Mouse (Mus musculus): ENCODE results near the gene Srebf2. TPM values are rescaled to one million over a fixed set of nuclear protein-coding genes. Genes with fewer than 3 reads are reported as not detected.

The Srebf2 gene
- polyA plus RNA-seq, 1 experiment from 2014 or later, result 92.0 TPM

DNA sequence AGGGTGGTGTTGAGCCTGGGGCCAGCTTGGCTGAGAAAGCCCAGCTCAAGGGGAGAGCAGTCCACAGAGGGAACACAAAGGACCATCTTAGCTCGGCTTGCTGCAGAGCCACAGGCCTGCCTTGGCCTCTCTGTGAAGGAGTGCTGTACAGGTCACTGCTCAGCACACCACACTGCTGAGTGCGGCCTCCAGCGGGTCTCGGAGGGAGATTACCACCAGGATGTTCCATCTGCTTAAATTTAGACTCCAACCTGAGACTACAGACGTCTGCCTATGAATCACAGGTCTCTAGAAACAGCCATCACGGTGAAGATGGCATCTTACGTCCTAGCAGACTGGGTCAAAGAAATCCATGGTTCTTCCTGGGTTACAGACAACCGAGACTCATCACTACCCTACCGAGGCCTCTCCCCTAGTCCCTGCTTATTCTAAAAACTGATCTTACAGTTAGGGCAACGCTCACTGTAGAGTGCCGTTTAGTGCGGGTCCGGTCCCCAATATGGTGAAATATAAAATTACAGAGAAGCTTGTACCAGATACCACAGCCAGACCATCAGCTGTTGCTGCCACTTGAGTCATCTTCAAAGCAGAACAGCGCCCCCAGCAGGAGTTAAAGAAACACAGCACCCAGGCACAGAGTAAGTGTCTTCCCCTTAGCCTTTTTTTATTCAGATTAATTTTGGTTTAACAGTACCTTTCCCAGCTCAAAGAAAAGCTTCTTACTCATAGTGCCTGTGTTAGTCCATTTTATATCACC is 74.3 kb downstream of the Srebf2 start:
- Histone ChIP-seq H3K4me2 (ENCODE audit: low read depth, low read length) (no peak overlapping the region), H3K4me3 (ENCODE audit: low read length) (no peak overlapping the region), H3K9ac (ENCODE audit: low read length) (no peak overlapping the region), H3K27me3 (ENCODE audit: control insufficient read depth, insufficient read depth, low read length) (peaks cover 56% of the 10 kb centered on the region), H3K27ac (ENCODE audit: low read length) (no peak overlapping the region), H3K9me3 (replicated peaks; ENCODE audit: control insufficient read depth, low read length) (no peaks in the 10 kb centered on the region), H3K4me1 (ENCODE audit: control insufficient read depth, insufficient read depth, low read length) (peaks cover 13% of the 10 kb centered on the region), H3K36me3 (ENCODE audit: control insufficient read depth, insufficient read depth) (no peaks in the 10 kb centered on the region)
- WGBS, result 71% methylated on average over 14 of the region's 14 CpGs
- no peak for ATAC-seq (replicated peaks; ENCODE audit: extremely low read depth, insufficient read depth, low FRiP score)

DNA sequence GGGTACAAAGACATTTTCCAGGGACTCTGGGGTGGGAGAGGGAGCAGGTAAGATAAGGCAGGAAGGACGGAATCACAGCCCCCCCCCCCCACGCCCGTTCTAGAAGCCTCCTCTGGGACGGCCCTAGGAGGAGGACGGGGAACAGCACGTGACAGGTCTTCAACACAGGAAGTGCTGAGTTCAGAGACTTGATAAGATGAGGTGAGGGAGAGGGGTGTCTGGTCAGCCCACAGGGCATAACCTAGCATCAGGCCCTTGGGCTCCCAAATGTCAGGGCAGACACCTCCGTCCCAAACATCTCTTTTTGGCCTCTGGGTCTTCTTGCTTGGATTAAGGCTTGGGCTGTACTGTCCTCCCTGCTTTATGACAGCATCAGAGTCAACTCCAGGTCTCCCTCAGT is 76.3 kb downstream of the Srebf2 start:
- Histone ChIP-seq H3K4me2 (ENCODE audit: low read depth, low read length) (no peak overlapping the region), H3K9me3 (replicated peaks; ENCODE audit: control insufficient read depth, low read length) (no peaks in the 10 kb centered on the region), H3K36me3 (ENCODE audit: control insufficient read depth, insufficient read depth) (no peaks in the 10 kb centered on the region), H3K27ac (ENCODE audit: low read length) (no peak overlapping the region), H3K4me3 (ENCODE audit: low read length) (no peak overlapping the region), H3K4me1 (ENCODE audit: control insufficient read depth, insufficient read depth, low read length) (peaks cover 9% of the 10 kb centered on the region), H3K9ac (ENCODE audit: low read length) (no peak overlapping the region), H3K27me3 (ENCODE audit: control insufficient read depth, insufficient read depth, low read length) (peaks cover 44% of the 10 kb centered on the region)
- no peak for ATAC-seq (replicated peaks; ENCODE audit: extremely low read depth, insufficient read depth, low FRiP score)
- 19% methylated on average over 7 of the region's 7 CpGs for WGBS

DNA sequence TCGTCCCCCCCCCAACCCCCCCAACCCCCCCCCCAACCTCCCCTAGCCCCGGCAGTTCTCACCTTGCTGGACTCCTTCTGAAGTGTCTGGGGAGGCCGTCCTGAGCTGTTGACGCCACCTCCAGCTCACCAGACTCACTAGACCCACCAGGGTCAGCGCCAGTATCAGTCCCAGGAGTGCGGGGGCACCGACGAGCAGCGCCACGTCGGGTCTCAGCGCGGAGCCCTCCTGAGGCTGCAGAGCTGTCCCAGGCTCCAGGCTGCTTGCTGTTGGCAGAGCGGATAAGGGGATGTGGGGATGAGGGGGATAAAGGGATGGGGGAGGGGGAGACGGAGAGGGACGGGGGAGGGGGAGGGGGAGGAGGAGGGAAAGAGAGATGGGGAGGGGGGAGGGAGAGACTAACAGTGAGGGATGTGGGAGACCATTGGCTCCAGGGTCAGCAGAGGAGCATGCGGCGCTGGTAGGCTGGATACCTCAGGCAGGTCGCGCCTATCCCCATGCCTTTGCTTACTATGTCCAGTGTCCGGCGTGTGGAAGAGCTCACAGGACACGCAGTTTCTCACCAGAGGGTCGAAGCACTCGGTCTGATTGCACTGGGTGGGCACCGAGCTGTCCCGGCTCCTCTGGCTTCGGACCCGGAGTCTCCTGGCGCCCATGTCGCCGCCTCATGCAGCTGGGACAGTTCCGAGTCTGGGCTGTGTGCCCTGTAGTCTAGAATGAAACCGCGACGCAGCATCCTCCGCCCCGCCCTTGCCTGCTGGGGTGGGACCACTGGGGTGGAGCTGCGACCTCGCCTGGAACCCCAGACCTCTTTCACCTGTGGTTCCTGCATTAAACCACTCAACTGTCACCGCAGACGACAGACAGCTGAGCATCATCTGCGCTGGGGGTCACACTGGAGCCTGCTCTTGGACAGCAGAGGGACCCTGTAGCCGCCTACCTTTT is 76.9 kb downstream of the Srebf2 start, which contains the start of gene Tnfrsf13c:
Gene Tnfrsf13c (minus strand): TSS at position 713 of the 945 bp plus-strand sequence.
- H3K27ac ChIP-seq (ENCODE audit: low read length), result no peak within 1 kb of the TSS
- H3K27me3 ChIP-seq (ENCODE audit: control insufficient read depth, insufficient read depth, low read length), result peaks cover 44% of the 10 kb centered on the region
- peak within 1 kb of the TSS; percentile 43; the same call in 1 of the 2 replicates for H3K9ac ChIP-seq (ENCODE audit: low read length)
- H3K4me2 ChIP-seq (ENCODE audit: low read depth, low read length), result peak within 1 kb of the TSS; percentile 72
- no peaks in the 10 kb centered on the region for H3K9me3 ChIP-seq (replicated peaks; ENCODE audit: control insufficient read depth, low read length)
- peaks cover 9% of the 10 kb centered on the region for H3K4me1 ChIP-seq (ENCODE audit: control insufficient read depth, insufficient read depth, low read length)
- peak within 1 kb of the TSS; percentile 48 for H3K4me3 ChIP-seq (ENCODE audit: low read length)
- H3K36me3 ChIP-seq (ENCODE audit: control insufficient read depth, insufficient read depth), result no peaks in the 10 kb centered on the region
- no peak; the same call in 1 of the 2 replicates for ATAC-seq (replicated peaks; ENCODE audit: extremely low read depth, insufficient read depth, low FRiP score)
- WGBS, result 1% methylated on average over 42 of the region's 44 CpGs

DNA sequence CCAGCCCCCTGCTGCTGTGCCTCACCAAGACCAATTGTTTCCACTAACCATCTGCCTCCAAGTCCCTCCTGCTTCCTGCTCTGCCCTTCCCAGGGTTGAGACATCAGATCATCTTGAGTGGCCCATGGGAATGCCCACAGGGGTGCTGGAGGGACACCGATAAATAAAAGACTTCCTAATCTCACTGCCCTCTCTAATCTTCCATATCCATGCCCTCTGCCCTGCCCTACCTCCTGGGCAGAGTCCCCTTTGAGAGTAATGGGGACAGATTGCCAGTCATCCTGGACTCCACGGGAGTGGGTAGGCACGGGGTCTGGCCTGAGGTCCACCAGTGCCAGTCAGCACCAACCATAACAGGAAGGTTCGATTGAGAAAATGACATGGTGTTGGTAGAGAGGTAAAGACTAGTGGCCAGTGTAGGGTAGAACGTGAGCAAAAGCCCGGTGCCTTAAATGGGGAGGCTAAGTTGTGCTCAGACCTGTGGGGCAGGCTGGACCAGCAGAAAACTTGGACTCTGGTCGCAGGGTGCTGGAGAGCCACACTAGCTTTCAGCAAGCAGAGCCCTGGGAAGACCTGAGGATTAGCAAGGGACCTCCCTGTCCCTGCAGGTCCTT is 77.7 kb downstream of the Srebf2 start:
- Histone ChIP-seq H3K4me2 (ENCODE audit: low read depth, low read length) (peak overlapping the region; percentile 72), H3K4me3 (ENCODE audit: low read length) (peak overlapping the region; percentile 48), H3K36me3 (ENCODE audit: control insufficient read depth, insufficient read depth) (no peaks in the 10 kb centered on the region), H3K27me3 (ENCODE audit: control insufficient read depth, insufficient read depth, low read length) (peaks cover 44% of the 10 kb centered on the region), H3K9ac (ENCODE audit: low read length) (no peak overlapping the region), H3K4me1 (ENCODE audit: control insufficient read depth, insufficient read depth, low read length) (peaks cover 9% of the 10 kb centered on the region), H3K9me3 (replicated peaks; ENCODE audit: control insufficient read depth, low read length) (no peaks in the 10 kb centered on the region), H3K27ac (ENCODE audit: low read length) (no peak overlapping the region)
- no peak for ATAC-seq (replicated peaks; ENCODE audit: extremely low read depth, insufficient read depth, low FRiP score)
- 39% methylated on average over 7 of the region's 7 CpGs for WGBS

DNA sequence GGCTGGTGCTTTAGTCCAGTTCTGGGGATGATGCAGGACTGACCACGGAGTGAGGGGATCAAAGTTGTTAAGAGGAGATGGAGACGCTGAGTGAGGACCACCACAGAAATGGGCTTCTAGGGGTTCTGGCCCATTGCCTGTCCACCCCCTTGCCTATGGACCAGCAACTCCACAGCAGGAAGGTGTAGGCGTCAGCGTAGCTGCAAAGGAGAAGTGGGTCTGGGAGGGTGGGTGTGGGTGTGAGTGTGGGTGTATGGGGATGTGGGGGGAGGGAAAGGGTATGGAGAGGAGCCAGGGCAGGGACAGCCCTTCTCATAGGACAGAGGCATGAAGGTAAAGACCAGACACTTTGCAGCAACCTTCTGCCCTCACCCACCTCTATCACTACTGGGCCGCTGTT is 78.8 kb downstream of the Srebf2 start:
- H3K27me3 ChIP-seq (ENCODE audit: control insufficient read depth, insufficient read depth, low read length), result peaks cover 44% of the 10 kb centered on the region

DNA sequence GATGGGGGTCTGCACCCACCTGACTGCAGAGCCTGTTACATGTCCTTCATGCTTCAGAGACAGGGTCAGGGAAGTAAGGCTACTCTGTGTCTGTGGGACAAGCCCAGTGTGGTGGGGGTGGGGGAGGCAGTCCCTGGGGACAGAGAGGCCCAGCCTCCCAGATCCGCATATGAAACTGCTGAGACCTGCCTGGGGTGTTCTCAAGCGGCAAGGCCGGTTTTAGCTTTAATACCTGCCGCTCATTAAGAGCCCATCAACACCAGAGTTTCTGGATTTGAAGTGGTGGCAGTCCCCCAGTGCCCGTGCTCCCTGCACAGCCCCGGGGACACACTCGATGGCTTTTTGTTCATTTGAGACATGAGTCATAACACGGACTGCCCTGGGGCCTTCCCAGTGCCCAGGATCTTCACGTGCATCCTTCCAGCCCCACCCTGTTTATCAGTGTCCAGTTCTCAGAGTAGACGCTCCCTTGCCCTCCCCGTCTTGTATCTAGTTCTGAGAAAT is 82.6 kb downstream of the Srebf2 start:
- H3K27me3 ChIP-seq (ENCODE audit: control insufficient read depth, insufficient read depth, low read length), result peaks cover 13% of the 10 kb centered on the region
- WGBS, result 34% methylated on average over 11 of the region's 11 CpGs
- no peak overlapping the region for H3K4me3 ChIP-seq (ENCODE audit: low read length)
- H3K4me2 ChIP-seq (ENCODE audit: low read depth, low read length), result no peak overlapping the region
- H3K27ac ChIP-seq (ENCODE audit: low read length), result no peak overlapping the region
- H3K4me1 ChIP-seq (ENCODE audit: control insufficient read depth, insufficient read depth, low read length), result no peaks in the 10 kb centered on the region; the same call in 1 of the 2 replicates
- H3K9me3 ChIP-seq (replicated peaks; ENCODE audit: control insufficient read depth, low read length), result no peaks in the 10 kb centered on the region
- no peak for ATAC-seq (replicated peaks; ENCODE audit: extremely low read depth, insufficient read depth, low FRiP score)
- peaks cover 4% of the 10 kb centered on the region; the same call in 1 of the 2 replicates for H3K36me3 ChIP-seq (ENCODE audit: control insufficient read depth, insufficient read depth)
- H3K9ac ChIP-seq (ENCODE audit: low read length), result no peak overlapping the region

More for the DNA sequence above, 78.8 kb downstream of the Srebf2 start:
- 74% methylated on average over 5 of the region's 5 CpGs for WGBS
- no peaks in the 10 kb centered on the region for H3K36me3 ChIP-seq (ENCODE audit: control insufficient read depth, insufficient read depth)
- no peak overlapping the region for H3K4me2 ChIP-seq (ENCODE audit: low read depth, low read length)
- no peak overlapping the region for H3K27ac ChIP-seq (ENCODE audit: low read length)
- no peak for ATAC-seq (replicated peaks; ENCODE audit: extremely low read depth, insufficient read depth, low FRiP score)
- no peak overlapping the region for H3K4me3 ChIP-seq (ENCODE audit: low read length)
- H3K4me1 ChIP-seq (ENCODE audit: control insufficient read depth, insufficient read depth, low read length), result peaks cover 9% of the 10 kb centered on the region
- no peaks in the 10 kb centered on the region for H3K9me3 ChIP-seq (replicated peaks; ENCODE audit: control insufficient read depth, low read length)
- H3K9ac ChIP-seq (ENCODE audit: low read length), result no peak overlapping the region

DNA sequence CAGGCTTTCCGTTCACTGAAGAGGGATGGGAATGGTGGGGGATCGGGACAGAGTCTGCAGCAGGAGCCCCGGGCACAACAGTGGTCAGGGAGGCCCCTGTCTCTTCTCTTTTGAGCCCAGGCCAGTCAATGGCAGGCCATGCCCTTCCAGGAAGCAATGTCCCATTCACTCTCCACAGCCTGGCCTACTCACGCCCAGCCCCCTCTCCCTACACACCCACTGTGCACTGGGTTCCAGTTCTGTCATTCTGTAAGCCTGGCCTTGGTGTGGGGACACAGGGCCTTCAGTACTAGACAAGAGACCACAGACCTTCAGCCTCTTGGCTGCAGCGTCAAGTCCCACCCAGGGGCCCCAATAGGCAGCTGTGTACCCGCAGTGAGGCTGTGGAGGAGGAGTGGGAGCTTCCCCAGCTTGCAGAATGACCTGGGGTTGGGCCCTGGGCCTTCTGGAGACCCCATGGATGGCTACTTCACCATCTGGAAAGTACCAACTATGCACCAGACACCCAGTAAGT is 83.2 kb downstream of the Srebf2 start:
- no peak overlapping the region for H3K9ac ChIP-seq (ENCODE audit: low read length)
- H3K36me3 ChIP-seq (ENCODE audit: control insufficient read depth, insufficient read depth), result peaks cover 4% of the 10 kb centered on the region; the same call in 1 of the 2 replicates
- no peaks in the 10 kb centered on the region for H3K9me3 ChIP-seq (replicated peaks; ENCODE audit: control insufficient read depth, low read length)
- H3K27ac ChIP-seq (ENCODE audit: low read length), result no peak overlapping the region
- H3K4me3 ChIP-seq (ENCODE audit: low read length), result no peak overlapping the region
- H3K4me1 ChIP-seq (ENCODE audit: control insufficient read depth, insufficient read depth, low read length), result no peaks in the 10 kb centered on the region; the same call in 1 of the 2 replicates
- 68% methylated on average over 6 of the region's 6 CpGs for WGBS
- H3K4me2 ChIP-seq (ENCODE audit: low read depth, low read length), result no peak overlapping the region
- peaks cover 9% of the 10 kb centered on the region for H3K27me3 ChIP-seq (ENCODE audit: control insufficient read depth, insufficient read depth, low read length)
- ATAC-seq (replicated peaks; ENCODE audit: extremely low read depth, insufficient read depth, low FRiP score), result no peak

DNA sequence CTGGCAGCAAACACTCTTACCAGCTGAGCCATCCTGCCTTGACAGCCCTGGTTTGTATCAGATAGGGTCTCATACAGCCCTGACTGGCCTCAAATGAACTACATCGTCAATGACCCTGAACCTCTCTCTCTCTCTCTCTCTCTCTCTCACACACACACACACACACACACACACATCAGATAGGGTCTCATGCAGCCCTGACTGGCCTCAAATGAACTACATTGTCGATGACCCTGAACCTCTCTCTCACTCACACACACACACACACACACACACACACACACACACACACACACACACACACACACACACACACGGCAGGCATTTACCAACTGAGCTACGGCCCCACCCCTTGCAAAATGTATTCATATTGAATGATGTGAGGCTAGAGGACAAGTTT is 84.1 kb downstream of the Srebf2 start:
- peaks cover 4% of the 10 kb centered on the region; the same call in 1 of the 2 replicates for H3K36me3 ChIP-seq (ENCODE audit: control insufficient read depth, insufficient read depth)
- H3K9ac ChIP-seq (ENCODE audit: low read length), result no peak overlapping the region
- H3K9me3 ChIP-seq (replicated peaks; ENCODE audit: control insufficient read depth, low read length), result no peaks in the 10 kb centered on the region
- WGBS, result 78% methylated on average over 4 of the region's 4 CpGs
- ATAC-seq (replicated peaks; ENCODE audit: extremely low read depth, insufficient read depth, low FRiP score), result no peak
- no peaks in the 10 kb centered on the region; the same call in 1 of the 2 replicates for H3K4me1 ChIP-seq (ENCODE audit: control insufficient read depth, insufficient read depth, low read length)
- H3K4me2 ChIP-seq (ENCODE audit: low read depth, low read length), result no peak overlapping the region
- no peak overlapping the region for H3K4me3 ChIP-seq (ENCODE audit: low read length)
- 0 out of 2 replicates have a peak, but pooled peaks cover 1% of the 10 kb centered on the region for H3K27me3 ChIP-seq (ENCODE audit: control insufficient read depth, insufficient read depth, low read length)
- no peak overlapping the region for H3K27ac ChIP-seq (ENCODE audit: low read length)
